Mouse (Mus musculus) ES-E14 (cell line): ENCODE data around the gene Ivns1abp.

Experiments
- CHD2 ChIP-seq: IDR thresholded peaks from 2 replicates; pipeline ENCODE4 v1.6.1; 2014; ENCODE audit warnings: mild to moderate bottlenecking, low read depth, low read length, inconsistent platforms
- HCFC1 ChIP-seq: IDR thresholded peaks from 2 replicates; pipeline ENCODE4 v1.6.1; 2012; ENCODE audit warnings: low read length, inconsistent platforms, borderline replicate concordance; ENCODE audit not compliant: insufficient read depth
- MAFK ChIP-seq: IDR thresholded peaks from 2 replicates; pipeline ENCODE4 v1.6.1; 2014; ENCODE audit warnings: mild to moderate bottlenecking, low read depth, low read length, inconsistent platforms; ENCODE audit not compliant: insufficient read depth
- ZC3H11A ChIP-seq: IDR thresholded peaks from 2 replicates; pipeline ENCODE4 v1.6.1; 2012; ENCODE audit warnings: low read depth, mild to moderate bottlenecking, inconsistent platforms, low read length, borderline replicate concordance
- ZNF384 ChIP-seq: IDR thresholded peaks from 2 replicates; pipeline ENCODE4 v1.6.1; 2012; ENCODE audit warnings: low read depth, low read length, inconsistent platforms

DNA sequence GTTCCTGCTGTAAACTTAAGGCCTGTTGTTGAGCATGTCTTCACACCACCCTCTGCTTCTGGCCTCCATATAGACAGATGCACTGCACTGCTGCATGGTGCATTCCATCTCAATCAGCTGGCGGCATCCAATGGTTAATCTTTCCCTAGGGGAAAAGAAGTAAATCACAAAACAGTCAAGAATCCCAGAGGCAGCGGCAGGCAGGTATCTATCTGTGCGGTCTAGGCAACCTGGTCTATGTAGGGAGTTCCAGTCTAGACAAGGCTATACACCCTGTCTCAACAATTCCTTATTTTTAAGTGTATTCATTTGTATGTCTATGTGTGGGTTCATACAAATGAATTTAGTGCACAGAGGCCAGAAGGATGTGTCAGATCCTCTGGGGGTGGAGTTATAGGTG lies 24.2 kb downstream of the Ivns1abp start:
- no peak for TF ChIP-seq CHD2
- TF ChIP-seq MAFK: no peak
- no peak for TF ChIP-seq ZNF384
- TF ChIP-seq HCFC1: no peak
- no peak for TF ChIP-seq ZC3H11A
